Mouse (Mus musculus): ENCODE data around the gene Rbpj.

- TF ChIP-seq CTCF (IDR thresholded peaks at IDR 0.05; ENCODE audit: borderline replicate concordance, control insufficient read depth, extremely low read depth, insufficient read depth, low read length, poor library complexity) (no peak), POLR2A (IDR thresholded peaks at IDR 0.05; ENCODE audit: control insufficient read depth, extremely low read depth, insufficient read depth, low read length, poor library complexity) (no peak)
Measured at GRCm38 (mm10) chr5:53526070-53526430, 60.1 kb downstream of the Rbpj start.
